Mouse (Mus musculus) olfactory bulb, adult 2 months (tissue): Measurements from ENCODE around the gene Tpm1. TPM values are rescaled to one million over a fixed set of nuclear protein-coding genes. Genes with fewer than 3 reads are reported as not detected.
A peak's percentile ranks its signal among the peaks of the same experiment; 100 is the strongest.

Experiments
- H3K27ac ChIP-seq: fragments of 200-500 bp; 2 replicates; pipeline ENCODE4 v1.5.1; 2012; ENCODE audit warnings: low read depth, low read length; ENCODE audit not compliant: insufficient read depth
- H3K4me1 ChIP-seq: fragments of 200-500 bp; 2 replicates; pipeline ENCODE4 v1.6.1; 2012; ENCODE audit warnings: low read length; ENCODE audit not compliant: control insufficient read depth, insufficient read depth
- H3K4me3 ChIP-seq: fragments of 200-500 bp; 2 replicates; pipeline ENCODE4 v1.5.1; 2012; ENCODE audit warnings: mild to moderate bottlenecking, low read depth, low read length, moderate library complexity; ENCODE audit not compliant: insufficient read depth
- CTCF ChIP-seq: fragments of 200-500 bp; IDR thresholded peaks from 2 replicates; pipeline ENCODE4 v1.5.1; 2012; ENCODE audit warnings: low read depth, mild to moderate bottlenecking, low read length, moderate library complexity; ENCODE audit not compliant: insufficient read depth
- POLR2A ChIP-seq: fragments of 200-500 bp; IDR thresholded peaks from 2 replicates; pipeline ENCODE4 v1.6.1; 2012; ENCODE audit warnings: mild to moderate bottlenecking, low read depth, low read length, moderate library complexity; ENCODE audit not compliant: insufficient read depth
- WGBS: fragments of 180-500 bp; shearing (Covaris S2); methylation state at CpG from one replicate; pipeline ENCODE4 v1.1.7; 2018; 5-methylcytosine and 5-hydroxymethylcytosine counted together
- polyA plus RNA-seq: library from polyadenylated mRNA; stranded (reverse); fragments of >200 nt; gene quantifications from 2 replicates; pipeline ENCODE4 v1.2.4, GENCODE M21; 2012; ENCODE audit warnings: low replicate concordance; ENCODE audit not compliant: missing spikeins, insufficient read depth, insufficient read length

Gene Tpm1
- not detected in 2 replicates for polyA plus RNA-seq

DNA sequence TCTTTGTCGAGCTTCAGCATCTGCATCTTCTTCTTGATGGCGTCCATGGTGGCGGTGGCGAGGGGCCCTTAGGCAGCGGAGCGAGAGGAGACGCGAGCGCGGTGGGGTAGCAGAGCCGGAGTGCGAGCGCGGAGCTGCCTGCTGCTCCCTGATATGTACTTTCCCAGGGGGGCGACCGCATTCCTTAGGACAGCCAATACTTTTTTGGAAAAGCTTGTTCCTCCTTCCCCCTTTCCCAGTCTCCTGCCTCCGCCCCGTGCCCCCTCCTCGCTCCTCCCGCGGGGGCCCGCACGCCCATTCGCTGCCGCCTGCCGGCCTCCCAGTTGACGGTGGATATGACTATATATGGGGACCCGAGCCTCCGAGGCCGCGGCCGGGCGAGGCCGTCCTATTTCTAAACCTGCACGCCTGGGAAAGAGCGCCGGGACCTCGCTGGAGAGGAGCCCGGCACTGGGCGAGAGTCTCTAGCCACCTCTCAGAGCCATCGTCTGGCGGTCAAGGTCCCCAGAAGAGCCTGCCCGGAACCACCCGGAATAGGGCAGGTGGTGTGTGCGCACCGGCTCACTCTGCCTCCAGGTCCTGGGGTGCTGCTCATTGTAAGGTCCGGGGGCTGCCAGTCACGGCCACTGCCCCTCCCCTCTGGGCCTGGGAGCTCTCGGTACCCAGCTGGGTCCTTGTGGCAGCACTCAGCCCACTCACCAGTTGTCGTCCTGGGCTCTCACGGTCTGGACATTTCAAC lies at the start of gene Tpm1:
Gene Tpm1, minus strand, starts transcription at position 321 of the 739 bp plus-strand sequence.
- Histone ChIP-seq H3K4me3 (peak within 1 kb of the TSS; percentile 55), H3K4me1 (peaks cover 20% of the 10 kb centered on the region), H3K27ac (0 out of 2 replicates have a peak within 1 kb of the TSS, but pooled peaks have one; percentile 6)
- 2% methylated on average over 51 of the region's 51 CpGs for WGBS
- TF ChIP-seq POLR2A (peak; percentile 18; the same call in 1 of the 2 replicates), CTCF (no peak)

DNA sequence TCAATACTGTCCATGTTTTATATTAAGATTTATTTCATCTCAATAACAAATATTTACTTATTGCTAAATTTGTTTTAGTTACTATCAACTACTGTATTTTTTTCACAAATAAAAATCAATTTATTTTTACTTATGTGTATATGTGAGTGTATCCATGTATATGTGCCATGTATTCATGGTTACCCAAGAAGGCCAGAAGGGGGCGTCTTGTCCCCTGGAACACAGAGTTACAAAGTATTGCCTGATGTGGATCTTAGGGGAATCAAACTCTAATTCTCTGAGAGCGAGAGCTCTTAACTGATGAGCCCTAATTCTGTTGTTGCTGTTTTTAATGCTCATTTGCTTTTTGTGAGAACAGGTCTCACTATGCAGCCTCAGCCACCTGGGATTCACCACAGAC lies 45.2 kb upstream of the Tpm1 start:
- H3K4me1 ChIP-seq, result no peaks in the 10 kb centered on the region
- no peak for TF ChIP-seq CTCF
- no peak for TF ChIP-seq POLR2A
- H3K4me3 ChIP-seq, result no peak overlapping the region
- no peak overlapping the region for H3K27ac ChIP-seq
- WGBS, result 91% methylated on average over 2 of the region's 2 CpGs

DNA sequence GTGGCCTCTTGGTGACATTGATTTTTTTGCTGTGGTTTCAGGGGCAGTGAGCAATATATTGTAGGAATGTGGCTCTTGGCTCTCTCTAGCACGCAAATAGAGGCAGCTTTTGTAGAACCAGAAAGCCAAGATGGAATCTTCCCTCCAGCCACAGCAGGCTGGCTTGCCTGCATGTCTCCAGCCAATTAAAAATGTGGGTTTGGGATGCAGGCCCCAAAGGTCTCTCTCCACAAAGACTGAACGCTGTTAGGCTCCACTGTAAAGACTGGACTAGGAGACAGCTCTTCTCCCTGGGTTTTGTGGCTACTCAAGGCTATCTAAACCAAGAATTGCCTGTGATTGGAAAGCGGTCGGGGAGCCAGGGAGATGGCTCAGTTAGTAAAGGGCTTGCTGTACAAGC lies 43.0 kb upstream of the Tpm1 start:
- TF ChIP-seq CTCF, result no peak
- no peak for TF ChIP-seq POLR2A
- H3K4me3 ChIP-seq, result no peak overlapping the region
- no peaks in the 10 kb centered on the region for H3K4me1 ChIP-seq
- no peak overlapping the region for H3K27ac ChIP-seq
- 88% methylated on average over 4 of the region's 4 CpGs for WGBS

DNA sequence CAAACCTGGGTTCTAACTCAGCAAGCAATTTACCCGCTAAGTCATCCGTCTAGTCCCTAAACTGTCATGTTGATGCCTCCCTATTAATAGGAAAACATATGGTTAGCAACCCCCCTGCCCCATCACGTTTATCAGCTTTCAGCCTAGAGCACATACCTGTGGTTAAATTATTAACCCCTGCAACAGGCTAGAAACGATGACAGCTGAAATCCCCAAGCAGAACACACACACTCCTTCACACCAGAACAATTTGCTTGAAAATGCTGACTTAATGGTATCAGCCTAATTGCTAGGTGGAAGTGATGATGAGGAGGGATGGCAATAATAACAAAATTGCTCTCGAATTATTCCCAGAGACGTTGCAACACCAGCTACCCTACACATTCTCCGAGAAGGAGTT lies 42.4 kb upstream of the Tpm1 start:
- Histone ChIP-seq H3K4me3 (no peak overlapping the region), H3K27ac (no peak overlapping the region), H3K4me1 (no peaks in the 10 kb centered on the region)
- WGBS, result 70% methylated on average over 7 of the region's 7 CpGs
- TF ChIP-seq CTCF, result no peak
- TF ChIP-seq POLR2A, result no peak

DNA sequence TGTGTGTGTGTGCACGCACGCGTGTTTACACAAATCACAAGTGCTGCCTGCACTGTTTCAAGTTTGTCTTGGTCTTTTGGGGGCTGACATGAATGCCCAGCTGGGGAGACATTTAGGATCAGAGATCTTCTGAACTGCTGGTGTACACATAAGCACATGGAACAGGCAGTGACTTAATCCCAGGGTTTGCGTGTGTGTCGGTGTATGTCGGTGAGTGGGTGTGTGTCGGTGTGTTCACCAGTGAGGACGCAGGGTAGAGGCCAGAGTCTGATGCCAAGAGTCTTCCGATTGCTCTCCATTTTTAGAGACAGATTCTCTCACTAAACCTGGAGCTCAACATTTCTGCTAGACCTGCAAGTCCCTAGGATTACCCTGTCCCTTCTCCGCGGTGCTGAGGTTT lies 41.9 kb upstream of the Tpm1 start:
- no peak for TF ChIP-seq POLR2A
- no peak for TF ChIP-seq CTCF
- H3K4me1 ChIP-seq, result no peaks in the 10 kb centered on the region
- 95% methylated on average over 11 of the region's 11 CpGs for WGBS
- no peak overlapping the region for H3K4me3 ChIP-seq
- no peak overlapping the region for H3K27ac ChIP-seq

DNA sequence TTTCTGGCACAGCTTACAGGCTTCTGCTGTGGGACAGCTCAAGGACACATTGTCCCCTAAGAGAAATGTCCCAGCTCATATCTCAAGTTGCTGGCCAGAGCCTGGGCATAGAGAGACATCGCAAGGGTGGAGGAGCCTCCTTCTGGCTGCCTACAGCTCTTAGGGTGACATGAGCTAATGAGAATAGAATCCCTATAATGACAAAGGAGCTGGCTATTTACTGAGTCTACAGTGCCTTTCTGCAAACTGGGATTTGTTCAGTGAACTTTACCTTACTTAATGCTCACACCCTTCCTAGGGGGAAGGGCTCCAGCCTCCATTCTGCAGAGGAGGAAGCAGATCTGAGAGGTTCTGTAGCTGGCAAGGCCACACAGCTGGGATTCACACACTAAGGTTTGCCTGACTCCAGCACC lies 41.4 kb upstream of the Tpm1 start:
- 67% methylated on average over 1 of the region's 1 CpGs for WGBS
- Histone ChIP-seq H3K4me1 (no peaks in the 10 kb centered on the region), H3K27ac (no peak overlapping the region), H3K4me3 (no peak overlapping the region)
- no peak for TF ChIP-seq POLR2A
- TF ChIP-seq CTCF, result no peak

DNA sequence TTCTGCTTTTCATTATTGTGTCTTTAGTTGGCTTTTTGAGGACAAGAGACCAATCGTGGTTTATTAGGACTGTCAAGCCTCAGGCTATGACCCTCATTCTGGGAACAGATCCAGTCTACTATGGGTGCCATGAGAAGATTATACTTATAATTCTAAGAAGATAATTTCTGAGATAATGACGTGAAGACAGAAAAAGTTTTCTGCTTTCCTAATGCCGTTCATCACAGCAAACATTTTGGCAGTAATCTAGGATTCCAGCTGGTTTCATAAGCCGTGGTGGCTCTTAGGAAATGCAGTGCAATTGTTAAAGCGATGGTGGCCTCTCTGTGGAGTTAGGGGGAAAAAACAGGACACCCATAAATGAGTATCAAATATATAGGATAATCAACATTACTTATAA lies 40.0 kb upstream of the Tpm1 start:
- H3K4me3 ChIP-seq, result no peak overlapping the region
- TF ChIP-seq POLR2A (no peak), CTCF (no peak)
- H3K4me1 ChIP-seq, result no peaks in the 10 kb centered on the region
- H3K27ac ChIP-seq, result no peak overlapping the region
- 70% methylated on average over 5 of the region's 5 CpGs for WGBS

DNA sequence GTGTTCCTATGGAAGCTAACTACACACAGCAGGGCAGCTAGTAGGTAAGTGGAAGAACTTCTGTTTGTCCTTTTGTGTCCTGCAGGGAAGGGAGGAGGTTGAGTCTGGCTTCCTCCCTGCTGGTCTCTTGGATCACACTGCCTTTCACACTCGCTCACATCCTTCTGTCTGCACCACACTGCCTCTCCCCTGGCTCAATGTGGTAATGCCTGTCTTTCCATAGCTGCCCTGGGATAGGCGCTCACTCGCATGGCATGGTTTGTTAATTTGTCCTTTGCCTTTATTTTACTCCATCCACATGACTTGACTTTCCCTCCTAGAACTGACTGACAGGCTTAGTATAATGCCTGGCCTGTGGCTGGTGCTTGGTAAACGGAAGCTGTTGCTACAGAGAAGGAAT lies 34.6 kb upstream of the Tpm1 start:
- Histone ChIP-seq H3K4me3 (no peak overlapping the region), H3K4me1 (no peaks in the 10 kb centered on the region), H3K27ac (no peak overlapping the region)
- WGBS, result 57% methylated on average over 4 of the region's 4 CpGs
- TF ChIP-seq CTCF, result no peak
- TF ChIP-seq POLR2A, result no peak

DNA sequence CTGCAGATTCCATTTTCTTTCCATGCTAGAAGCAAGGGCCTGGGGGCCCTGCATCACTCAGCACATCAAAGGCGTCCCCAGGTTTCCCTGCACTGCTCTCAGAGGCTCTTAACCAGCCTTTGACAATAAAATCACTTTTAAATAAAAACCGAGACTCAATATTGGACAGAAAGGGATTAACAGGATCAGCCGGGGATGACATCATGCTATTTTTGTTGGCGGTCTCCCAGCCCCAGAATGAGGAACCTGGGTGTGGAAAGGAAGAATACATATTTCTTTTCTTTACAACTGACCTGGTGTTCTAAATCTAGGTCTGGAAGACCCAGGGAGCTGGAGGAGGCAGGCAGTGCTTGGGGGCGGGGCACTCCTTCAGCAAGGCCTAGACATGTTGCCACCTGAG lies 32.5 kb upstream of the Tpm1 start:
- no peaks in the 10 kb centered on the region for H3K4me1 ChIP-seq
- no peak for TF ChIP-seq CTCF
- no peak for TF ChIP-seq POLR2A

DNA sequence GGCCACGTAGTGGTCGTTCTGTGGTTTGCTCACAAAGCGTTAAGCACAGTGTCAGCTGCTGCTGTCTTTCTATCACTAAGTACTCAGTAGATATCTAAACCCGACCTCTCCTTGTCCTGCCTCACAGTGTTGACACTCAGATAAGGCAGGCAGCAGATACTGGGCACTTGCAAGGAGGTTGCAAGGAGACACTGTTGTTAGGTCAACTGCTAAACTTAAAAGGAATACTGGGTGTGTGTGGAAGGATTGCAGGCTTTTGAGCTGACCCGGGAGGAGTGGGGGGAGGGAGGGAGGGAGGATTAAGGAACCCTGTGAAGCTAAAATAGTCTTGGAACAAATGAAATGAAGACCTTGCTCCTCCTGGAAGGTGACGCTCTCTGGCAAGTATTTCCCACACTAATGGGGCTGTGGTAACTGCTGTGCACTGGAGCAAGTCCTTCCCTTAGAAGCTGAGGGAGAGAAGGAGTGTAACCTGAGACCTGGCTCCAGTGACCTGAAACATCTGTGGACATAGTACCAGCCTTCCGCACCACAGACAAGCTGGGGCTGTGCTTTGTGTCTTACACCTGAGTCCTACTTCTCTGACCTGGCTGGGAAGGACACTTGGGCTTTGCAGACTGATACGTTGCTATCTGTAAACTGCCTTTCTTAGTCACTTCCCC lies 28.6 kb upstream of the Tpm1 start:
- no peak overlapping the region for H3K4me3 ChIP-seq
- WGBS, result 60% methylated on average over 8 of the region's 8 CpGs
- TF ChIP-seq POLR2A, result no peak
- no peak for TF ChIP-seq CTCF
- no peak overlapping the region for H3K27ac ChIP-seq
- H3K4me1 ChIP-seq, result no peaks in the 10 kb centered on the region

More for the DNA sequence above, 32.5 kb upstream of the Tpm1 start:
- Histone ChIP-seq H3K4me3 (no peak overlapping the region), H3K27ac (no peak overlapping the region)
- 79% methylated on average over 5 of the region's 5 CpGs for WGBS
